Mouse (Mus musculus) heart, embryonic 11.5 days (tissue): ENCODE measurements around the gene Calm3. TPM values are rescaled to one million over a fixed set of nuclear protein-coding genes. Genes with fewer than 3 reads are reported as not detected.

Source experiments
- ATAC-seq: fragments of 200-750 bp; cut with Nextera tagmentation; replicated peaks from 2 replicates; pipeline ENCODE4 v1.8.0; 2017; ENCODE audit warnings: moderate library complexity; ENCODE audit not compliant: insufficient number of reproducible peaks, low FRiP score, low TSS enrichment
- H3K27ac ChIP-seq: fragments of 300-500 bp; sonication (generic); 2 replicates; pipeline ENCODE4 v1.5.1; 2014; ENCODE audit warnings: mild to moderate bottlenecking, low read depth, low read length
- H3K27me3 ChIP-seq: fragments of 300-500 bp; sonication (generic); 2 replicates; pipeline ENCODE4 v1.6.1; 2014; ENCODE audit warnings: mild to moderate bottlenecking, low read length, mixed read lengths; ENCODE audit not compliant: control insufficient read depth, insufficient read depth
- H3K36me3 ChIP-seq: fragments of 300-500 bp; sonication (generic); 2 replicates; pipeline ENCODE4 v1.6.1; 2014; ENCODE audit warnings: mild to moderate bottlenecking, low read length, moderate library complexity, mixed read lengths; ENCODE audit not compliant: control insufficient read depth, insufficient read depth
- H3K4me1 ChIP-seq: fragments of 300-500 bp; sonication (generic); 2 replicates; pipeline ENCODE4 v1.6.1; 2014; ENCODE audit warnings: low read length; ENCODE audit not compliant: control insufficient read depth, insufficient read depth
- H3K4me2 ChIP-seq: fragments of 300-500 bp; sonication (generic); 2 replicates; pipeline ENCODE4 v1.6.1; 2014; ENCODE audit warnings: mild to moderate bottlenecking, moderate library complexity
- H3K4me3 ChIP-seq: fragments of 300-500 bp; sonication (generic); 2 replicates; pipeline ENCODE4 v1.5.1; 2014; ENCODE audit warnings: low read depth, low read length
- H3K9ac ChIP-seq: fragments of 300-500 bp; sonication (generic); 2 replicates; pipeline ENCODE4 v1.6.1; 2014; ENCODE audit warnings: mild to moderate bottlenecking, low read depth, low read length, moderate library complexity
- H3K9me3 ChIP-seq: fragments of 300-500 bp; sonication (generic); replicated peaks from 2 replicates; pipeline ENCODE4 v1.6.1; 2016; ENCODE audit warnings: low read length; ENCODE audit not compliant: control insufficient read depth
- WGBS: fragments of 180-500 bp; shearing (Covaris S2); extraction: QIAGEN DNeasy Blood & Tissue Kit; methylation state at CpG from one replicate; pipeline ENCODE4 v1.1.7; 2014; ENCODE audit not compliant: insufficient replicate concordance; 5-methylcytosine and 5-hydroxymethylcytosine counted together
- polyA plus RNA-seq: library from polyadenylated mRNA; unstranded; fragments of >200 nt; fragmentation: Nextera tagmentation; extraction: Ambion mirVana; gene quantifications from 2 replicates; pipeline ENCODE4 v1.2.1, GENCODE M21; 2014

The Calm3 gene
- polyA plus RNA-seq, 1 experiment from 2014 or later, result 156 TPM

- Histone ChIP-seq H3K4me3 (no peak overlapping the region), H3K36me3 (peaks cover 31% of the 10 kb centered on the region), H3K27me3 (peaks cover 18% of the 10 kb centered on the region), H3K4me2 (no peak overlapping the region), H3K9ac (no peak overlapping the region), H3K27ac (no peak overlapping the region), H3K9me3 (no peaks in the 10 kb centered on the region), H3K4me1 (peaks cover 9% of the 10 kb centered on the region)
- 37% methylated on average over 10 of the region's 10 CpGs for WGBS
- ATAC-seq, result no peak
Measured at GRCm38 (mm10) chr7:16913806-16914452, 10.0 kb downstream of the Calm3 start.

GRCm38 (mm10) chr7:16912360-16912759 lies 11.6 kb downstream of the Calm3 start:
- peaks cover 16% of the 10 kb centered on the region for H3K36me3 ChIP-seq
- 77% methylated on average over 6 of the region's 6 CpGs for WGBS
- no peak overlapping the region for H3K4me3 ChIP-seq
- no peak overlapping the region for H3K4me2 ChIP-seq
- peaks cover 19% of the 10 kb centered on the region for H3K4me1 ChIP-seq
- H3K9me3 ChIP-seq, result no peaks in the 10 kb centered on the region
- no peak for ATAC-seq
- peaks cover 23% of the 10 kb centered on the region for H3K27me3 ChIP-seq
- H3K9ac ChIP-seq, result no peak overlapping the region
- no peak overlapping the region for H3K27ac ChIP-seq

DNA sequence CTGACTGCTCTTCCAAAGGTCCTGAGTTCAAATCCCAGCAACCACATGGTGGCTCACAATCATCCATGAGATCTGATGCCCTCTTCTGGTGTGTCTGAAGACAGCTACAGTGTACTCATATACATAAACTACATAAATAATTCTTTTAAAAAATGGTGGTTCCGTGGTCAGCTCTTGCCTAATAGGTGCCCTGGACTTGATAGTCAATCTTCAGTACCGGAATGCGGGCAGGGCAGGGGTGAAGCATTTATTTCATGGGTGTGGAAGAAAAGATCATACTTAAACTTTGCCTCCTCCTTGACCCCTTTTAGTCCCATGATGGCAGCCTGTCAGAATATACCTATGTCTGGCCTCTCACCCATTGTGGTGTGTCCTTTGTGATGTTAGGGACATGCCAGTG lies 12.0 kb downstream of the Calm3 start:
- no peak for ATAC-seq
- Histone ChIP-seq H3K27ac (no peak overlapping the region), H3K4me3 (no peak overlapping the region), H3K36me3 (peaks cover 12% of the 10 kb centered on the region), H3K27me3 (peaks cover 27% of the 10 kb centered on the region), H3K9ac (no peak overlapping the region), H3K9me3 (no peaks in the 10 kb centered on the region), H3K4me2 (no peak overlapping the region), H3K4me1 (peaks cover 22% of the 10 kb centered on the region)
- 94% methylated on average over 3 of the region's 3 CpGs for WGBS

- Histone ChIP-seq H3K9me3 (no peaks in the 10 kb centered on the region), H3K27ac (no peak overlapping the region), H3K36me3 (no peaks in the 10 kb centered on the region; the same call in 1 of the 2 replicates), H3K4me3 (no peak overlapping the region), H3K4me2 (no peak overlapping the region), H3K4me1 (peaks cover 38% of the 10 kb centered on the region), H3K27me3 (peaks cover 38% of the 10 kb centered on the region), H3K9ac (no peak overlapping the region)
- ATAC-seq, result no peak
- 40% methylated on average over 10 of the region's 10 CpGs for WGBS
Measured at GRCm38 (mm10) chr7:16909909-16910308, 14.0 kb downstream of the Calm3 start.

- H3K36me3 ChIP-seq, result no peaks in the 10 kb centered on the region
- peaks cover 42% of the 10 kb centered on the region for H3K27me3 ChIP-seq
- H3K27ac ChIP-seq, result no peak overlapping the region
- no peak overlapping the region for H3K4me3 ChIP-seq
- H3K9ac ChIP-seq, result no peak overlapping the region
- H3K4me1 ChIP-seq, result peaks cover 38% of the 10 kb centered on the region
- no peak for ATAC-seq
- H3K4me2 ChIP-seq, result no peak overlapping the region
- 43% methylated on average over 11 of the region's 11 CpGs for WGBS
- H3K9me3 ChIP-seq, result no peaks in the 10 kb centered on the region
Measured at GRCm38 (mm10) chr7:16908859-16909258, 15.1 kb downstream of the Calm3 start.

DNA sequence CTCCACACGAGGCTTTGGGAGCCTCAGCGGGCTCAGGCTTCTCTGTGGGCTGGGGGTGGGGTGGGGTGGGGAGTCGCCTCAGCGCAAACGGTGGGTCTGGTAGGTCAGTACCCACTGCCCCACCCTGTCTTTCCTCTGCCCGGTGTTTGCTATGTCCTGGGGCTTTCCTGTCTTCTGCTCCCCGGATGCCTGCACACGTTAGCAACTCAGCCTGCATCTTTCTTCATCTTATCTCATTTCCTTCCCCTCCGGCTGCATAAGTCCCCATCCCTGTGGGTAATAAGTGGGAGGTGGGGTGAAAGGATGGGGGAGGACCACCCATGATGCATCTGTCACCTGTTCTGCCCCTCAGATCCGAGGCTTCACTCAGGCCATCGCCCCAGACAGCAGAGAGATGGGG lies 15.5 kb downstream of the Calm3 start:
- no peak overlapping the region for H3K4me3 ChIP-seq
- H3K27me3 ChIP-seq, result peaks cover 46% of the 10 kb centered on the region
- peaks cover 38% of the 10 kb centered on the region for H3K4me1 ChIP-seq
- ATAC-seq, result no peak
- H3K9me3 ChIP-seq, result no peaks in the 10 kb centered on the region
- H3K36me3 ChIP-seq, result no peaks in the 10 kb centered on the region
- H3K9ac ChIP-seq, result no peak overlapping the region
- WGBS, result 20% methylated on average over 11 of the region's 11 CpGs
- H3K27ac ChIP-seq, result no peak overlapping the region
- no peak overlapping the region for H3K4me2 ChIP-seq

DNA sequence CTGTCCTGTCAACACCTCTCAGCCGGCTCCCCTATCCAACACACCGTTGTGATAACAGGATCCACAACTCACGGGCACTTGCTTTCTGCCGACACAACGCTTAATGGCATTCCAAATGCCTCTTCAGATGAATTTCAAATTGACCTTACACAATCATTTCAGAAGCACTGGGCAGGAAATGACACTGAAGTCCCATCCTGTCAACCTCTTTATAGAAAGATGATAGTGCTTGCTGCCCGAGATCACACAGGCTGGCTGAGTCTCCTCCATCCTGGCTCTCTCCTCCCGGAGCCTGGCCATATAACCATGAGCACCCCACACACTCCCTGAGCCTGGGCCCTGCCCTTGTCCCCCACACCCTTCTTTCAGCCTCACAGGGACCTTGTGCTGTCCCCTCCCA lies 16.1 kb downstream of the Calm3 start:
- Histone ChIP-seq H3K4me2 (no peak overlapping the region), H3K27me3 (peaks cover 50% of the 10 kb centered on the region), H3K4me1 (peaks cover 38% of the 10 kb centered on the region), H3K36me3 (no peaks in the 10 kb centered on the region), H3K9ac (no peak overlapping the region), H3K4me3 (no peak overlapping the region), H3K9me3 (no peaks in the 10 kb centered on the region), H3K27ac (no peak overlapping the region)
- WGBS, result 7% methylated on average over 7 of the region's 7 CpGs
- no peak for ATAC-seq

DNA sequence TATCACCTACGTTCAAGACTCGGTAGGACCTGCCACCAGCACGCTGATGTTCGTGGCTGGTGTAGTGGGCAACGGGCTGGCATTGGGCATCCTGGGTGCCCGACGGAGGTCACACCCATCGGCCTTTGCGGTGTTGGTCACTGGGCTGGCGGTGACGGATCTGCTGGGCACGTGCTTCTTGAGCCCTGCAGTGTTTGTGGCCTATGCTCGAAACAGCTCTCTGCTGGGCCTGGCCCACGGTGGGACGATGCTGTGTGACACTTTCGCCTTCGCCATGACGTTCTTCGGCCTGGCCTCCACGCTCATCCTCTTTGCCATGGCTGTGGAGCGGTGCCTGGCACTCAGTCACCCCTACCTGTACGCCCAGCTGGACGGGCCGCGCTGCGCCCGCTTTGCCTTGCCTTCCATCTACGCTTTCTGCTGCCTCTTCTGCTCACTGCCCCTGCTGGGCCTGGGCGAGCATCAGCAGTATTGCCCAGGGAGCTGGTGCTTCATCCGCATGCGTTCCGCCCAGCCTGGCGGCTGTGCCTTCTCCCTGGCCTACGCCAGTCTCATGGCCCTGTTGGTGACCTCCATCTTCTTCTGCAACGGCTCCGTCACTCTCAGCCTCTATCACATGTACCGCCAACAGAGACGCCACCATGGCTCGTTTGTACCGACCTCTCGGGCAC lies 16.9 kb downstream of the Calm3 start:
- Histone ChIP-seq H3K4me1 (peaks cover 40% of the 10 kb centered on the region), H3K9me3 (no peaks in the 10 kb centered on the region), H3K27ac (no peak overlapping the region), H3K9ac (no peak overlapping the region), H3K36me3 (no peaks in the 10 kb centered on the region), H3K4me2 (no peak overlapping the region), H3K27me3 (peaks cover 52% of the 10 kb centered on the region), H3K4me3 (no peak overlapping the region)
- no peak for ATAC-seq
- 84% methylated on average over 41 of the region's 41 CpGs for WGBS

GRCm38 (mm10) chr7:16906281-16906680 lies 17.6 kb downstream of the Calm3 start, which contains the start of gene Ptgir:
Ptgir (plus strand) TSS chr7:16906490.
- Histone ChIP-seq H3K4me2 (no peak within 1 kb of the TSS), H3K36me3 (no peaks in the 10 kb centered on the region), H3K9me3 (no peaks in the 10 kb centered on the region), H3K27me3 (peaks cover 55% of the 10 kb centered on the region), H3K27ac (no peak within 1 kb of the TSS), H3K4me3 (no peak within 1 kb of the TSS), H3K9ac (peak within 1 kb of the TSS; percentile 16; the same call in 1 of the 2 replicates), H3K4me1 (peaks cover 42% of the 10 kb centered on the region)
- no peak for ATAC-seq
- WGBS, result 21% methylated on average over 6 of the region's 6 CpGs
